Mouse (Mus musculus) megakaryocyte, embryonic 14.5 days (primary cell): ENCODE data around the gene Srgap3.

ENCODE experiments used
- FLI1 ChIP-seq: IDR thresholded peaks from 2 replicates; pipeline ENCODE4 v1.6.1; 2012; ENCODE audit warnings: low read length, inconsistent platforms, mixed read lengths
- GATA1 ChIP-seq: IDR thresholded peaks from 3 replicates; pipeline ENCODE4 v1.6.1; 2012; ENCODE audit warnings: mixed read lengths, low read length, inconsistent platforms, borderline replicate concordance

DNA sequence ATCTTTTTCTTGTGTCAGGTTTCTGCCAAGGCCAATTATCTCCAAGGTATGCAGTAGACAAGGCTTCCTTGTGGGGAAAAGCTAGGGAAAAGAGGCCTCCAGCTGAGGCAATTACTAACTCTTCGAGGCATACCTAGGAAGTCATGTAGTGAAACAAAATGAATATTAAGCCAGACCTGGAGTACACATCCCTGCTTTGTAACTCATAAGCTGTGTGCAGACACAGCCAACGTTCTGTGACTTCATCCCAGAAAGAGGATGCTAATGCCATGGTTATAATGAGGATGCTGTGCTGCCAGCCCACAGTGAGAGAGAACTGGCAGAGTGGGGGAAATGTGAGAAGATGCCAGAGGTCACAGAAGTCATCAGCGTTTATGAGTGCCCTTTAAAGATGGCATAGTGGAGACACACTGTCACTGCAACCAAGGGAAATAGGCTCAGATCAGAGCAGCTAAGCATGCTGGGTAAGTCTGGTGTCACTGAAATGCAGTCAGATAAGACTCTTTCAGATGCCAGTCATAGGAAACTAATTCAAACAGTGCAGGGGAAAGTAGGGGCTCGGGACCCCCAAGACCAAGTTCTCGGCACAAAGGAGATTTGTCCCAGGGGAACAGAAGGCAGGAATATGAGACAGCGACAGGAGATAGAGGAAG is 24.2 kb upstream of the Srgap3 start:
- TF ChIP-seq GATA1 (no peak), FLI1 (no peak)
